Mouse (Mus musculus) midbrain, embryonic 11.5 days (tissue): ENCODE results near the gene Rrp1. TPM values are rescaled to one million over a fixed set of nuclear protein-coding genes. Genes with fewer than 3 reads are reported as not detected.

Experiments used
- ATAC-seq: fragments of 200-750 bp; cut with Nextera tagmentation; 2 replicates; pipeline ENCODE4 v1.8.0; 2017; ENCODE audit warnings: moderate TSS enrichment, moderate library complexity; ENCODE audit not compliant: low FRiP score
- DNase-seq: peaks from one replicate; pipeline ENCODE4 v3.0.0; 2015; ENCODE audit warnings: low spot score; ENCODE audit errors: missing footprints
- H3K27ac ChIP-seq: fragments of 300-500 bp; sonication (generic); 2 replicates; pipeline ENCODE4 v1.5.1; 2014; ENCODE audit warnings: low read depth, low read length
- H3K27me3 ChIP-seq: fragments of 300-500 bp; sonication (generic); 2 replicates; pipeline ENCODE4 v1.6.1; 2014; ENCODE audit warnings: mild to moderate bottlenecking, low read length, moderate library complexity, mixed read lengths; ENCODE audit not compliant: control insufficient read depth, insufficient read depth
- H3K36me3 ChIP-seq: fragments of 300-500 bp; sonication (generic); 2 replicates; pipeline ENCODE4 v1.6.1; 2014; ENCODE audit warnings: mild to moderate bottlenecking, low read length, moderate library complexity, mixed read lengths; ENCODE audit not compliant: control insufficient read depth, insufficient read depth
- H3K4me1 ChIP-seq: fragments of 300-500 bp; sonication (generic); 2 replicates; pipeline ENCODE4 v1.6.1; 2014; ENCODE audit warnings: low read length; ENCODE audit not compliant: control insufficient read depth, insufficient read depth
- H3K4me2 ChIP-seq: fragments of 300-500 bp; sonication (generic); 2 replicates; pipeline ENCODE4 v1.6.1; 2014; ENCODE audit warnings: mild to moderate bottlenecking, moderate library complexity
- H3K4me3 ChIP-seq: fragments of 300-500 bp; sonication (generic); 2 replicates; pipeline ENCODE4 v1.5.1; 2014; ENCODE audit warnings: low read depth, low read length
- H3K9ac ChIP-seq: fragments of 300-500 bp; sonication (generic); 2 replicates; pipeline ENCODE4 v1.6.1; 2014; ENCODE audit warnings: low read length
- H3K9me3 ChIP-seq: fragments of 300-500 bp; sonication (generic); 2 replicates; pipeline ENCODE4 v1.6.1; 2016; ENCODE audit warnings: low read length; ENCODE audit not compliant: control insufficient read depth
- WGBS: fragments of 180-500 bp; shearing (Covaris S2); extraction: QIAGEN DNeasy Blood & Tissue Kit; methylation state at CpG from one replicate; pipeline ENCODE4 v1.1.7; 2014; 5-methylcytosine and 5-hydroxymethylcytosine counted together
- polyA plus RNA-seq: library from polyadenylated mRNA; unstranded; fragments of >200 nt; fragmentation: Nextera tagmentation; extraction: Ambion mirVana; gene quantifications from 2 replicates; pipeline ENCODE4 v1.2.1, GENCODE M21; 2014

Gene Rrp1
- polyA plus RNA-seq, 1 experiment from 2014 or later: 244 TPM

GRCm38 (mm10) chr10:78413152-78413520 lies 293 bp upstream of the Rrp1 start:
- peaks cover 8% of the 10 kb centered on the region for H3K36me3 ChIP-seq
- peak overlapping the region; percentile 84 for H3K4me2 ChIP-seq
- H3K27ac ChIP-seq: no peak overlapping the region
- WGBS: 45% methylated on average over 7 of the region's 7 CpGs
- no peaks in the 10 kb centered on the region for H3K9me3 ChIP-seq
- peak overlapping the region; percentile 94 for H3K4me3 ChIP-seq
- H3K27me3 ChIP-seq: no peaks in the 10 kb centered on the region
- ATAC-seq (no peak; the same call in 1 of the 2 replicates), DNase-seq (no peak)
- H3K9ac ChIP-seq: peak overlapping the region; percentile 90; the same call in 1 of the 2 replicates
- H3K4me1 ChIP-seq: peaks cover 6% of the 10 kb centered on the region; the same call in 1 of the 2 replicates

- peaks cover 14% of the 10 kb centered on the region for H3K36me3 ChIP-seq
- no peak for ATAC-seq
- H3K4me3 ChIP-seq: peak overlapping the region; percentile 94
- no peaks in the 10 kb centered on the region for H3K9me3 ChIP-seq
- no peaks in the 10 kb centered on the region for H3K27me3 ChIP-seq
- WGBS: 19% methylated on average over 8 of the region's 8 CpGs
- H3K27ac ChIP-seq: no peak overlapping the region
- peak overlapping the region; percentile 90; the same call in 1 of the 2 replicates for H3K9ac ChIP-seq
- peaks cover 6% of the 10 kb centered on the region; the same call in 1 of the 2 replicates for H3K4me1 ChIP-seq
- peak overlapping the region; percentile 84 for H3K4me2 ChIP-seq
- DNase-seq: no peak
Observed at GRCm38 (mm10) chr10:78411851-78412250, 992 bp downstream of the Rrp1 start.

- 91% methylated on average over 9 of the region's 9 CpGs for WGBS
- H3K4me2 ChIP-seq: no peak overlapping the region
- H3K36me3 ChIP-seq: peaks cover 25% of the 10 kb centered on the region
- no peak overlapping the region for H3K27ac ChIP-seq
- no peak overlapping the region for H3K9ac ChIP-seq
- H3K4me1 ChIP-seq: peaks cover 6% of the 10 kb centered on the region; the same call in 1 of the 2 replicates
- DNase-seq (no peak), ATAC-seq (no peak)
- H3K9me3 ChIP-seq: no peaks in the 10 kb centered on the region
- H3K27me3 ChIP-seq: no peaks in the 10 kb centered on the region
- H3K4me3 ChIP-seq: no peak overlapping the region
Observed at GRCm38 (mm10) chr10:78409035-78409788, 3.6 kb downstream of the Rrp1 start.

GRCm38 (mm10) chr10:78407132-78407531 lies 5.7 kb downstream of the Rrp1 start:
- no peak overlapping the region for H3K9ac ChIP-seq
- H3K36me3 ChIP-seq: peaks cover 42% of the 10 kb centered on the region
- H3K27me3 ChIP-seq: no peaks in the 10 kb centered on the region
- 88% methylated on average over 4 of the region's 4 CpGs for WGBS
- DNase-seq (no peak), ATAC-seq (no peak)
- H3K27ac ChIP-seq: no peak overlapping the region
- no peak overlapping the region for H3K4me3 ChIP-seq
- no peak overlapping the region for H3K4me2 ChIP-seq
- H3K9me3 ChIP-seq: no peaks in the 10 kb centered on the region
- H3K4me1 ChIP-seq: peaks cover 6% of the 10 kb centered on the region; the same call in 1 of the 2 replicates

GRCm38 (mm10) chr10:78406152-78406551 lies 6.7 kb downstream of the Rrp1 start:
- H3K4me2 ChIP-seq: no peak overlapping the region

GRCm38 (mm10) chr10:78402301-78402922 lies 10.4 kb downstream of the Rrp1 start:
- DNase-seq (no peak), ATAC-seq (no peak)
- WGBS: 97% methylated on average over 14 of the region's 14 CpGs

More at GRCm38 (mm10) chr10:78406152-78406551, 6.7 kb downstream of the Rrp1 start:
- DNase-seq (no peak), ATAC-seq (no peak)
- WGBS: 93% methylated on average over 6 of the region's 6 CpGs
- Histone ChIP-seq H3K9ac (no peak overlapping the region), H3K27ac (no peak overlapping the region), H3K27me3 (no peaks in the 10 kb centered on the region), H3K9me3 (no peaks in the 10 kb centered on the region), H3K36me3 (peaks cover 51% of the 10 kb centered on the region), H3K4me3 (no peak overlapping the region), H3K4me1 (no peaks in the 10 kb centered on the region)

GRCm38 (mm10) chr10:78401127-78401526 lies 11.7 kb downstream of the Rrp1 start:
- no peak overlapping the region for H3K27ac ChIP-seq
- DNase-seq (no peak), ATAC-seq (no peak)
- peaks cover 38% of the 10 kb centered on the region for H3K36me3 ChIP-seq
- H3K9ac ChIP-seq: no peak overlapping the region
- no peak overlapping the region for H3K4me2 ChIP-seq
- H3K27me3 ChIP-seq: no peaks in the 10 kb centered on the region
- 98% methylated on average over 2 of the region's 2 CpGs for WGBS
- H3K4me1 ChIP-seq: peaks cover 6% of the 10 kb centered on the region
- no peak overlapping the region for H3K4me3 ChIP-seq
- H3K9me3 ChIP-seq: no peaks in the 10 kb centered on the region

More at GRCm38 (mm10) chr10:78402301-78402922, 10.4 kb downstream of the Rrp1 start:
- Histone ChIP-seq H3K36me3 (peaks cover 46% of the 10 kb centered on the region), H3K4me3 (no peak overlapping the region), H3K9me3 (no peaks in the 10 kb centered on the region), H3K4me2 (no peak overlapping the region), H3K4me1 (peaks cover 6% of the 10 kb centered on the region; the same call in 1 of the 2 replicates), H3K27me3 (no peaks in the 10 kb centered on the region), H3K9ac (no peak overlapping the region), H3K27ac (no peak overlapping the region)

GRCm38 (mm10) chr10:78399090-78399657 lies 13.7 kb downstream of the Rrp1 start:
- no peak overlapping the region for H3K9ac ChIP-seq
- 40% methylated on average over 17 of the region's 17 CpGs for WGBS
- no peak overlapping the region for H3K4me2 ChIP-seq
- ATAC-seq (peak; percentile 29), DNase-seq (no peak)
- H3K9me3 ChIP-seq: no peaks in the 10 kb centered on the region
- H3K27me3 ChIP-seq: no peaks in the 10 kb centered on the region
- peaks cover 12% of the 10 kb centered on the region for H3K4me1 ChIP-seq
- H3K4me3 ChIP-seq: no peak overlapping the region
- peaks cover 31% of the 10 kb centered on the region for H3K36me3 ChIP-seq
- H3K27ac ChIP-seq: no peak overlapping the region

- Histone ChIP-seq H3K27ac (no peak overlapping the region), H3K4me2 (no peak overlapping the region), H3K27me3 (peaks cover 9% of the 10 kb centered on the region), H3K9me3 (no peaks in the 10 kb centered on the region), H3K4me1 (peaks cover 12% of the 10 kb centered on the region), H3K36me3 (peaks cover 10% of the 10 kb centered on the region), H3K4me3 (no peak overlapping the region), H3K9ac (no peak overlapping the region)
- DNase-seq: no peak
- peak; percentile 40; the same call in 1 of the 2 replicates for ATAC-seq
- 63% methylated on average over 4 of the region's 4 CpGs for WGBS
Observed at GRCm38 (mm10) chr10:78396625-78396885, 16.3 kb downstream of the Rrp1 start.
